Mouse (Mus musculus): Measurements from ENCODE around the gene Ddr1. TPM values are rescaled to one million over a fixed set of nuclear protein-coding genes. Genes with fewer than 3 reads are reported as not detected.

Ddr1 gene
- polyA plus RNA-seq (2012; rRNA removed; ENCODE audit: low replicate concordance): 39.2 and 64.6 TPM in 2 replicates

DNA sequence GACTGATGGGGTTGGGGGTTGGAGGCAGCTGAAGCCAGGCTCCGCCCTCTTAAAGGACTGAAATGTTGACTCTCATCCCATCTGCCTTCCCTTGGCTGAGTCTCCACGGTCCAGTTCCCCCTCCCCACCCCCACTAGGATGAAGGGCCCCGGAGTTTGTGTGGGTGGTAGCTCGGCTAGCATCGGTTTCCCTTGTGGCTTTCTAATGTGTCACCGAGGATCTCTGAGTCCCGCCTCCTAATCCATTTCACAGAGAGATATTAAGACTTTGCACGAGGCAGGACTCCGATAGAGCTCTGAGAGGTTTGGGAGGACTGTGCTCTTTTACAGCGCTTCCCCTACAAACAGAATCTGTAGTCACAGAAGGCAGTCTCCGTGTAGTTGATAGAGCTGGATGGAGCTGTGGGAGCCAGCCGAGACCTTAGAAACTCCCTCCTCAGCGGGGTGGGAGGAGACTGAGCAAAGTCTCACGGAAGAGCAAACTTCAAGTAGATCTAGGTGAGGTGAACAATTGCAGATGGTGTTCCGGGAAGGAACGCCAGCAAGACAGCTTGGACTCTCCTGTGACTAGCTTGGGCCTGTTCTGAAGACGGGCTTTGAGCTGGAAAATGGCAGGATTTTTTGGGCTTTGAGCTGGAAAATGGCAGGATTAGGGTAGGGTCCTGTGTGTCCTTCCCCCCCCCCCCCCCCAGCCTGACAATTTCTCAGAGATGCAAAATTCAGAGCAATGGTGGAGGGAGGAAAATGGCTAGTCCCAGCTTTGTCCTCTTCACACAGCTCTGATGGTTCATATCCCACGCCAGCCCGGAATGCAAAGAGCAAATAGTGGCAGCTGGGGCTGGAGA is at the start of gene Ddr1:
Ddr1 (minus strand) TSS at position 1 of the 844 bp plus-strand sequence.

DNA sequence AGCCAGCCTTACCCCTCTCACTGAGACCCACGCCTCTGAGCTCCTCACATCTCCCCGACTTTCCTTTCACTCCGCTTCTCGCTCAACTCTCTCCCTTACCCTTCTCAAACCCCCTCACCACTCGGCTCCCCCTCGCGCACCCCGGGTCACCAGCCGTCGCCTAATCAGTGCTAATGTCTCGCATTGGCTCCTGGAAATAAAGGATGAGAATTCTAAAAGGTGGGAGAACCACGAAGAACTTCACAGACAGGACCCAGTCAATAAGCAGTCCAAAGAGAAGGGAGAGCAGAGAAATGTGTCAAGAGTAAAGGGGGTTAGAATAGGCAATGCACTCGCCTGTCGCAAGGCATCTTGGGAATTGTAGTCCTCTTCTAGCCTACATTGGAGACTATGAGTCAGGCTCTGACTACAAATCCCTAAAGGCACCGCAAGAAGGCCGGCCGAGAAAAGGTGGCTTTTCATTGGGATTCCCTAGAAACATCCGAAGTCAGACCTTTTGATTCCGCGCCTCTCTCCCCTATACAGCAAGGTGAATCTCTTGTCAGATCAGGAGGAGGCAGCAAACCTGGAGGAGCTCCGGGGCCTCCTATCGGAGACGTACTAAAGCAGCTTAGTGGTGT is 30.9 kb downstream of the Ddr1 start, which contains the start of gene Gtf2h4:
Gtf2h4 (minus strand) TSS at position 324 of the 620 bp plus-strand sequence.

DNA sequence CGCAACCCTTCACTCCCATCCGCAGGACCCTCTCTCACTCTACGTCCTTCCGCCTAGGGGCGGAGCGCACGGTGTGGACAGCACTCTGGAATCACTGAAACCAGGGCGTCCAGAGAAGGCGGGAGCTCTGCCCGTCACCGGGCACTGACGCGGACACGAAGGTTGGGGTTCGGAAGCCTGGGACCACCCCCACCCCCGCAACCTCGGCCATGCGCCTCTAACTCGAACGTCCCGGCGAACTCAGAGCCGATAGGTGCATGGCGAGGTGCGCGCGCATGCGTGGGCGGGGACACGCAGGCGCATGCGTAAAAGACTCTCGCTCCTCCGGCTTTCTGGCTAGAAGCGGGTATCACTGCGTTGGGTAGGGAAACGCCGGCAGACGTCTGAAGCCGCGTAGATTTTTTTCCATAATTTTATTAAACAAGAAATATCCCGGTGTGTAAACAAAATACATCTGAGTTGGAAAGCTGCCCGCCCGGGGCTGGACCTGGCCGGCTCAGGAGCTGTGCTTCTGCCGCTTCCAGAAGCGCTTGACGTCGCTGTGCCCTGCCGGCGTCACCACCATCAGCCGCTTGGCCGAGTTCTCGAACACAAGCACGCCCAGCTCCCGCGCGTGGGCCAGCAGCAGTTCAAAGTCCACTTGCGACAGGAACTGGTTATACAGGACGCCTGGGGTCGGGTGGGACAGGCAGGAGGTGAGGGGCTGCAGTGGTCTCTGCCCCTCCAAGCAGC is 36.9 kb downstream of the Ddr1 start, which contains the start of gene Vars2:
Vars2 (minus strand) TSS at position 259 of the 732 bp plus-strand sequence.

DNA sequence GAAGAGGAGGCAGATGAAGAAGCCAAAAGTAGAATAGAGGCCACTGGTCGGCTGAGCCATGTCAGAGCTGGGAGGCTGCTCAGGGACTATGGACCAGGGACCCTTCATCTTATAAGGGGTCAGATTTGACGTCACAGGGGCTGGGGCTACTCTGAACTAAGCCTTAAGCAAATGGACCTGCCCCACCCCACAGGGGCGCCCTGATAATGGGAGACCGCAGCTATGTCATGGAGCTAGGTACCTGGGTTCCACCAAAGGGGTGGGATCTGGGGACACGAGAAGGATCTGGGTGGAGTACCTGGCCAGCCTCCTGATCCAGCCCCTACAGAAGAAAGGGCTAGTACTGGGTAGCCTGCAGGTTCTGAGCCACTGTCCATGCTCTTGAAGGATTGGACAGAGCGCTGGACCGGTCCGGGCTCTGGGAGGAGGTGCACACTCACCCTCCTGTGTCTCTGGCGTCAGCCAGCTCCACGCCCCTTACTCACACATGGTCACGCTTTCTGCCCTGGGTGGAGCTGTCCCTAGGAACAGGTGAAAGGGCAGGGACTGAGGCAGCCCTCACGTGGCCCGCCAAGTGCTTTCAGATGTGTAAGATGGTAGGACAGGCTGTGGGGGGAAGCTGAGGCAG is 60.7 kb downstream of the Ddr1 start, which contains the start of gene Mucl3:
Mucl3 (minus strand) TSS at position 87 of the 628 bp plus-strand sequence.

Other genes with a start within 250 kb of the Ddr1 start
- 195 and 217 TPM in 2 replicates for gene H2-Q10, start 234.5 kb downstream of the Ddr1 start, polyA plus RNA-seq (2012; rRNA removed; ENCODE audit: low replicate concordance)
- not detected in 2 replicates for gene Pou5f1, start 198.6 kb downstream of the Ddr1 start, polyA plus RNA-seq (2012; rRNA removed; ENCODE audit: low replicate concordance)
- 9.0 and 13.1 TPM in 2 replicates for gene Tcf19, start 187.8 kb downstream of the Ddr1 start, polyA plus RNA-seq (2012; rRNA removed; ENCODE audit: low replicate concordance)
- 5.8 and 6.5 TPM in 2 replicates for gene Cchcr1, start 187.5 kb downstream of the Ddr1 start, polyA plus RNA-seq (2012; rRNA removed; ENCODE audit: low replicate concordance)
- 0.79 TPM in 1 of 2 replicates, not detected in the other for gene Psors1c2, start 171.4 kb downstream of the Ddr1 start, polyA plus RNA-seq (2012; rRNA removed; ENCODE audit: low replicate concordance)
- 63.9 and 77.7 TPM in 2 replicates for gene Cdsn, start 152.5 kb downstream of the Ddr1 start, polyA plus RNA-seq (2012; rRNA removed; ENCODE audit: low replicate concordance)
- gene 2300002M23Rik, start 137.2 kb downstream of the Ddr1 start, polyA plus RNA-seq (2012; rRNA removed; ENCODE audit: low replicate concordance): not detected in 2 replicates
- gene Sfta2, start 103.1 kb downstream of the Ddr1 start, polyA plus RNA-seq (2012; rRNA removed; ENCODE audit: low replicate concordance): not detected in 2 replicates
- gene Gm9573, start 78.0 kb downstream of the Ddr1 start, polyA plus RNA-seq (2012; rRNA removed; ENCODE audit: low replicate concordance): not detected in 2 replicates
- not detected in 2 replicates for gene Mucl3, start 60.9 kb downstream of the Ddr1 start, polyA plus RNA-seq (2012; rRNA removed; ENCODE audit: low replicate concordance)
- 29.6 and 63.8 TPM in 2 replicates for gene Vars2, start 37.0 kb downstream of the Ddr1 start, polyA plus RNA-seq (2012; rRNA removed; ENCODE audit: low replicate concordance)
- gene Gtf2h4, start 30.9 kb downstream of the Ddr1 start, polyA plus RNA-seq (2012; rRNA removed; ENCODE audit: low replicate concordance): 29.5 and 31.8 TPM in 2 replicates
- 16.7 and 21.8 TPM in 2 replicates for gene Ier3, start 117.1 kb upstream of the Ddr1 start, polyA plus RNA-seq (2012; rRNA removed; ENCODE audit: low replicate concordance)
- 63.0 and 72.5 TPM in 2 replicates for gene Flot1, start 118.6 kb upstream of the Ddr1 start, polyA plus RNA-seq (2012; rRNA removed; ENCODE audit: low replicate concordance)
- 364 and 441 TPM in 2 replicates for gene Tubb5, start 133.7 kb upstream of the Ddr1 start, polyA plus RNA-seq (2012; rRNA removed; ENCODE audit: low replicate concordance)
- gene Mdc1, start 136.9 kb upstream of the Ddr1 start, polyA plus RNA-seq (2012; rRNA removed; ENCODE audit: low replicate concordance): 9.6 and 11.0 TPM in 2 replicates
- gene Nrm, start 156.7 kb upstream of the Ddr1 start, polyA plus RNA-seq (2012; rRNA removed; ENCODE audit: low replicate concordance): 34.4 and 39.7 TPM in 2 replicates
- 78.6 and 130 TPM in 2 replicates for gene Ppp1r18, start 161.0 kb upstream of the Ddr1 start, polyA plus RNA-seq (2012; rRNA removed; ENCODE audit: low replicate concordance)
- 57.7 and 68.8 TPM in 2 replicates for gene Dhx16, start 175.2 kb upstream of the Ddr1 start, polyA plus RNA-seq (2012; rRNA removed; ENCODE audit: low replicate concordance)
- gene 2310061I04Rik, start 192.8 kb upstream of the Ddr1 start, polyA plus RNA-seq (2012; rRNA removed; ENCODE audit: low replicate concordance): 74.6 and 74.7 TPM in 2 replicates
- gene Atat1, start 205.5 kb upstream of the Ddr1 start, polyA plus RNA-seq (2012; rRNA removed; ENCODE audit: low replicate concordance): 63.9 and 77.1 TPM in 2 replicates
- 79.5 and 120 TPM in 2 replicates for gene Mrps18b, start 211.8 kb upstream of the Ddr1 start, polyA plus RNA-seq (2012; rRNA removed; ENCODE audit: low replicate concordance)
- gene Ppp1r10, start 211.8 kb upstream of the Ddr1 start, polyA plus RNA-seq (2012; rRNA removed; ENCODE audit: low replicate concordance): 26.1 and 34.0 TPM in 2 replicates